Mouse (Mus musculus) left cerebral cortex, adult 2 months (tissue): ENCODE results near the gene Pld1. TPM values are rescaled to one million over a fixed set of nuclear protein-coding genes. Genes with fewer than 3 reads are reported as not detected.

Experiments
- DNase-seq, 2 experiments: peaks; one replicate each; pipeline ENCODE4 v3.0.0; 2021 to 2022; ENCODE audit warnings: low spot score in 2 of 2, mixed read lengths in 1 of 2; ENCODE audit errors: extremely low spot score in 1 of 2
- H3K27ac ChIP-seq: fragments of 200-600 bp; 2 replicates; pipeline ENCODE4 v1.8.1; 2022
- H3K4me3 ChIP-seq: fragments of 200-600 bp; 2 replicates; pipeline ENCODE4 v1.8.1; 2022
- CTCF ChIP-seq: fragments of 200-600 bp; IDR thresholded peaks from 2 replicates; pipeline ENCODE4 v1.8.1; 2022; ENCODE audit warnings: antibody characterized with exemption, mild to moderate bottlenecking, moderate library complexity
- intact Hi-C: fragments of 180-260 bp; cut with DNase I; formaldehyde crosslinking; loops from one replicate; pipeline ENCODE4 v1.15.1; 2025
- total RNA-seq, 2 experiments: library from RNA; stranded (reverse); gene quantifications; 2 replicates each; pipeline ENCODE4 v1.2.3; 2021

Gene Pld1
- total RNA-seq, 2 experiments from 2014 or later, result 7.4 to 7.5 TPM

DNA sequence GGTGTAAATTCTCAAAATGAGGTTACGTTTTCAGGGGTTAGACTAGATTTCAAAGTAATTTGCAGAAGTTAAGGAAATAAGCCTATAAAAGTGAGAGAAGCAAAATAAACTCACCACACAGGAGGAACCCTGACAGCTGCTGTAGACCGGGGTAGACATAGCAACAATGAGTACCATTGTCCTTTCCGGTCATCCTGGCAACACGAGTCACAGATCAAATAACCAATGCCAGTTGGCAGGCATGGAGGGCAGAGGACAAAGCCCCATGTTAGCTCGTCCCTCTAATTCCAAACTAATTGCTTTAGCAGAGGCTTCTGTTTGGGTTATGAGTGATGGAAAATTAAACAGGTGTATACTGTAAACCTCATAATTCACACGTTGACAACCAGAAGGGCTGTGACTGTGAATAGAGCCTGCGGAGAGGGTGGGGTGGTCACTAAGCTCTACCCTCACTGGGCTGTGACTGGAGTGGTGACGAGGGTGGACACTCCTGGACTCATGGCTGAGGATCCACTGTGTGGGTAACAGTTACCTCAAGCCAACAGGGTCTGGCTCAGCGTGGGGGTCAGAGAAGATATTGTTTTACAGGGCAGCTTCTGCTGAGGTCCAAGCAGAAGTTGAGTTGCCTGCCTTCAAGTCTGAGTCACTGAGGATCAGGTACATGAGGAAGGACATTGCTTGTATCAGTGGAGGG is 39.7 kb downstream of the Pld1 start:
- Histone ChIP-seq H3K27ac (no peak overlapping the region), H3K4me3 (no peak overlapping the region)
- no peak for DNase-seq
- intact Hi-C loops, result no loop called here
- no peak for TF ChIP-seq CTCF

DNA sequence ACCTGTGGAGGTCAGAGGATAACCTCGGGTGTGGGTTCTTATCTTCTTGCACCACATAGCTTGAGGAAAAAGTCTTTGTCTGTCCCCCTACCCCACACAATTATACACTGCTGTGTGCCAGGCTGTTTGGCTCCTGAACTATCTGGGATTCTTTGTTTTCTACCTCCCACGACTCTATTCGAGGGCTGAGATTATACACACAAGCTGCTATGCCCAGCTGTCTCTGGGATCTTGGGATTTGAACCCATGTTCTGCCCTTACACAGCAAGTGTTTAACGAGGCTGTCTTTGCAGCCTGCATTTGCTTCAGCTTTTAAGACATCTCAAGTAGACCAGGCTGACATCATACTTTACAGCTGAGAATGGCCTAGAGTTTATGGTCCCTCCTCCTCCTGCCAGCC is 43.1 kb downstream of the Pld1 start:
- Histone ChIP-seq H3K27ac (no peak overlapping the region), H3K4me3 (no peak overlapping the region)
- no peak for TF ChIP-seq CTCF
- intact Hi-C loops, result loop anchor here (5.0 kb wide), 2 partner anchors 519 to 766 kb away; no protein-coding TSS in a partner anchor
- DNase-seq, result no peak

DNA sequence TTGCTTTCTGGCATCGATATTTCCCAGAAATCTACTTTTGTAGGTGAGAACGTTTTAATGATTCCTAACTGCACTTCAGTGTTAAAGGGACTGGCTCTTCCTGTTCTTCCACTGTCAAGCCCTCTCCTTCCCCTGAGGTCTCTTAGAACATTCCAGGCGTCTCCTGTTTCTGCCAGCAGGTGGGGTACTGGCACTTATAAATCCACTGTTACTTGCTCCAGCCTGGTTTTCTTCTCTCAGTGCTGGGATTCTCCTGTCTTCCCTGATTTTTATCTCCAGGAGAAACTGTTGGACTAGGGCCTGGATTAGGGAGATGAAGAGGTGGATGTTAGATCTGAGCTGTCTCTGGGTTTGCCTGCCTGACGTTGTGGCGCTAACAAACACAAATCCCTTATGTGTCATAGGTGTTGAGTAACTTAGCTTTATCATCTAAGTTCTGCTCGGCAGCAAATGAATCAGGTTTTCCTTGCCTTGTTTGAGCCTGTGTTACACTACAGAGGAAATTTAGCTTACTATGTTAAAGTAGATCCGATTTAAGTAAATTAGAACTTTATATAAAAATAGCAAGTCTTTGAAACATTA is 44.0 kb downstream of the Pld1 start:
- DNase-seq, result peak; percentile 72 to 74
- Histone ChIP-seq H3K4me3 (no peak overlapping the region), H3K27ac (no peak overlapping the region)
- peak; percentile 82 for TF ChIP-seq CTCF
- intact Hi-C loops, result loop anchor here (2.0 to 5.0 kb wide), 3 partner anchors 124 to 765 kb away; no protein-coding TSS in a partner anchor

DNA sequence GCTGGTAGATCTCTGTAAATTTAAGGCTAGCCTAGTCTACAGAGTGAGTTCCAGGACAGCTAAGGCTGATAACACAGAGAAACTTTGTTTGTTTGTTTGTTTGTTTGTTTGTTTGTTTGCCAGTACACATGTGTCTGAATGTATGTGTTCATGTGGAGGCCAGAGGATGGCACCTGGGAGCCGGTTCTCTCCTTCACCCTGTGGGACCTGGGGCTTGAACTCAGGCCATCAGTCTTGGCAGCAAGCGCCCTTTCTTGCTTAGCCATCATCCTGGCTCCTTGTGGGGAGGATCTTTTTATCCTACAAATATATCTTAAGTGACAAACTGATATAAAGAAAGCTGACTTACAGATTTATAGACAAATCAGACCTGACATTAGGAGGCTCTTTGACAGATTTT is 44.8 kb downstream of the Pld1 start:
- intact Hi-C loops, result loop anchor here (2.0 to 5.0 kb wide), 3 partner anchors 124 to 764 kb away; no protein-coding TSS in a partner anchor
- Histone ChIP-seq H3K4me3 (no peak overlapping the region), H3K27ac (no peak overlapping the region)
- TF ChIP-seq CTCF, result no peak
- no peak for DNase-seq

DNA sequence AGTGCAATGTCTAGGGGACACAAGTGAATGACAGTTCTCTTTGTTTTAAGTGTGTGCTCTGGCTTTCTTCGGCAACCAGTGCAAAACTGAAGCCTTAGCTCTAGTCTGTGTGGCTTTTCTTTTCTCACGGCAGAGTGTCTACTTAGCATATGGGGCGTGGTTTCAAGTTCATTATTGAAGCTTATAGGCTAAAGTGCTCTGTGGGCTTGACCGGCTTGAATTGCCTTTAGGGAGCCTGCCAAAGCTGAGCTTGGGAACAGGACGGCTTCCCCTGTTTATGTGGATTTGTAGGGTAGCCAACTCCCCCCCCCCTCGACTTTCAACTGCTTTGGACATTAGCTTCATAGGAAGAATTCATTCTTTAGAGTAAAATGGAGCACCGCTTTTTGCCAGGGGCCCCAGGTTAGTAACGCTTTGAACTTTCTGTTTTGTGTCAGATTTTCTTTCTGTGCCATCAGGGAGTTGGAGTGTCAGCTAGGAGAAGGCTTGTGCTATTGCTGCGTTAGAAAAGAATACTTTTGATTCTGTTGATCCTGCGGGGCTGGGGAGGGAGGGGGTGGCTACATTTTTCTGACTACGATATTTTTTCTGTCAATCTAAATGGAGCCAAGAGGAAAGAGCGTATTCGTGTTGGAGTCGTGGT is 45.6 kb downstream of the Pld1 start:
- TF ChIP-seq CTCF, result no peak
- peak overlapping the region; percentile 22 for H3K4me3 ChIP-seq
- intact Hi-C loops, result loop anchor here (1.0 to 5.0 kb wide), 4 partner anchors 55 to 763 kb away; no protein-coding TSS in a partner anchor
- DNase-seq, result peak in 1 of 2 experiments; percentile 28
- peak overlapping the region; percentile 22 for H3K27ac ChIP-seq

DNA sequence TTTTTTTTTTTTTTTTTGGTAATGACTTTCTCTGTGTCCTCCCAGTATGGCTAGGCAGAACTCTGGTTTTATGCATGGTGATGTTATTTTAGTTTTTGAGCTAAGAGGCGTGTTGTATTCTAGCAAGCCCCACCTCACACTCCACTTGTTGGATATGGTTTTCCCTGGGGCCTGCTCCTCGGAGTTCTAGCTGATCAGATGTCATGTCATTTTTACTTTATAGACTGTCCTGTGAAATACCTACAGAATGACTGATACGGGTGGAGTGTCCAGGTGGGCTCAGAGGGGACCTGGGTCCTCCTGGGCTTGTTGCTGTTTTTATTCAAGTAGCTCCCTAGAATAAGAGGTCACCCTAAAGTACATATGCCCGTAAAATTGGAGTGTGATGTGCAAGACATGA is 46.1 kb downstream of the Pld1 start:
- H3K27ac ChIP-seq, result peak overlapping the region; percentile 22; the same call in 1 of the 2 replicates
- peak overlapping the region; percentile 22 for H3K4me3 ChIP-seq
- intact Hi-C loops, result loop anchor here (1.0 to 5.0 kb wide), 3 partner anchors 55 to 763 kb away; no protein-coding TSS in a partner anchor
- DNase-seq, result no peak
- TF ChIP-seq CTCF, result no peak

DNA sequence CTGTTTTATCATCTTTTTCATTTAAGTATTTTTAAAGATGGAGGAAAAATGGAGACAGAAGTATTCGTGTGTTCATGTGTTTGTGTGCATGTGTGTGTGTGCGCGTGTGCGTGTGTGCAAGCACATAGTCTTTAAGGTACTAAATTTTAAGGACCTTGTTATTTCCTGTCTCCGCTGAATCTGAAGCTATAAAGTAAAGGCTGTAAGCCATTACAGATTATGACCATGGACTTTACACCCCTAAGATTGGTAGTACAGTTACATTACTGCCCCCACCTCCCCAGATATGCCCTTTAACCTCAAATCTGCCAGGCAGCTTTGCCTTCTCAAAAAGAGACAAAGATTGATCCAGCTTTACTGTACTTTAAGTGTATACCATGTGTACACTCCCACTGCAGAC is 46.8 kb downstream of the Pld1 start:
- no peak for DNase-seq
- intact Hi-C loops, result no loop called here
- Histone ChIP-seq H3K4me3 (peak overlapping the region; percentile 22; the same call in 1 of the 2 replicates), H3K27ac (no peak overlapping the region)
- TF ChIP-seq CTCF, result no peak

DNA sequence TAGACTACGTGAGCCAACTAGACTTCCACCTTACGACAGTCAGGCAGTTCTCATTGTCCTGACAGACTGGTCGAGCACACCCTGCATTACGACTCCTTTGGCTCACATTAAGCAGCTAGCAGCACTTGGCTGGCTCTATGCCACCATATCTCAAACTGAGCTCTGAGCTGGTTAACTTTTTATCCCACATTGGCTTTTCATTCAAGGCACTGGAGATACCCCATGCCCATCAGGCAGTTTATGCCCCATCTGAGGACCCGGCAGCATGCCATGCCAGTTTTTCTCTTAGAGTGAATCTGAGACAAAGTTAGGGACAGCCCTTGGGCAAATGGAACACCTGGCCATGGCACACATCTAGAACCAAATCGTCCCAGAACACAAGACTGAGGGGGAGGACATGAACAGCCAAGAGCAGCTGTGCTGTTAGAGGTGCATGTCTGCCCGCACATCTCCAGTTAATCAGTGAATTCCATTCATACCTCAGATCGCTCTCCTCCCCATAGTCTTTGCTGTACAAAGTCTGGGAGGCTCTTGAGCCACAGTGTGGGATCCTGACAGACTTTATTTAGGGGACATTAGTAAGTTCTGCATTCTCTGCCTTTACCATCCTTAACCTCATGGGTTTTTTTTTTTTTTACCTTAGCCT is 49.5 kb downstream of the Pld1 start:
- TF ChIP-seq CTCF, result no peak
- no peak for DNase-seq
- H3K4me3 ChIP-seq, result no peak overlapping the region
- intact Hi-C loops, result no loop called here
- no peak overlapping the region for H3K27ac ChIP-seq

DNA sequence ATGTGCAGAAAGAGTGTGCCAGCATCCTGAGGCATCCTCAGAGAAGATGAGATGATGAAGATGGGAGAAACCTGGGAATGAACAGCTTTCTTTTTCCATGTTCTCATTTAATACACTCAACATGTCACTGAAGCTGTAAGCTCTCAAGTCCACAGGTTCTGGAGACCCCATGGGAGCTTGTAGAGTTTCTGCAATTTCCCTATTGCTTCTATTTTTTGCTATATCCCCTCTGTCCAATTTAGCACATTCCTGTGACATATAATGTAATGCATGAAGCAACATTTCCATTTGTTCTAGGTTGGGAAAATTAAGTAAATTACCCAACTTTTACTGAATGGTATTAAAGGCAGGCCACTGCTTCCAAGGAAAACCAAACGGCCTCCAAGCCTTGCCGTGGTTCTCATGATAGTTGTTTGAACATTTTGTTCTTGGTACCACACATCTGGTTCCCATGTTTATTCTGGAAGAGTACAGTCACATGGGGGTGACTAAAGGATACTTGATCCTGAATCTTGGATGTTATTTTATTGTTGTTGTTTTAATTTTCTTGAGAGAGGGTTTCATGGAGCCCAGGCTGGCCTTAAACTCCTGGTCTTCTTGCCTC is 52.7 kb downstream of the Pld1 start:
- TF ChIP-seq CTCF, result no peak
- Histone ChIP-seq H3K27ac (no peak overlapping the region), H3K4me3 (no peak overlapping the region)
- intact Hi-C loops, result no loop called here
- DNase-seq, result no peak

DNA sequence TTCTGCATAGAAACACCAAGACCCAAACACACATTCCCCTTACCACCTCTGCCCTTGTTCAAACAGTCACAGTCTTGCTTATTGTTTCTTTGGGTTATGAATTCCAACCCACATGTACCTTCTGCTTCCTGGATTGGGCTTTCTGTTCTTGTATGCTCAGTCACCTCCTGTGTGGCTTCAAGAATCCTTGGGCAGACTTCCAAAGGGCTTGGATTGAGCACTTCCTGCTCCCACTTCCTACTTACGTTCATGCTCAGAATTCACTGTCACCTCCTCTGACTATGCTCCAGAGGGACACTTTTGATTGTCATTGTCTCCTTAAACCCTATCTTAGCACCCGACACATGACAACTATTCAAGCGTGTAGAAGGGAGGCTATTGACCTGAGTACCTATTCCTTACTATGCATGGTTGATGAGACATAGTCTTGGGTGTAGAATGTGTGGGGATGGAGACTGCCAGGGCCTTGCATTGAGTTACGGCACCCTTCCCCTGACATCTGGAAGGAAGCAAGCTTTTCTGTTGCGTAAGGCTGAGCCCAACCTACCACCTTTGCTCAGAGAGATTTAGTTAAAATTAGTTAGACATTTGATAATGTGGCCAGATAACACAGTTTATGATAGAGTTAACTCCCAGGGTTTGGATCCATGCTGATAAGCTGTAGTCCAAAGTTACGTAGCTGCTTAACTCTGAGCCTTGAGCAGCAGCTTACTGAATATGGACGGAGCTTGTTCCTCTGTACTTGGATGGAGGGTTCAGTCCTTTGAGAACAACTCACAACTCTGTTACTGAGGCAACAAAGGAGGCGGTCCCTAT is 55.9 kb downstream of the Pld1 start:
- no peak for TF ChIP-seq CTCF
- no peak overlapping the region for H3K27ac ChIP-seq
- no peak overlapping the region for H3K4me3 ChIP-seq
- intact Hi-C loops, result no loop called here
- DNase-seq, result no peak

DNA sequence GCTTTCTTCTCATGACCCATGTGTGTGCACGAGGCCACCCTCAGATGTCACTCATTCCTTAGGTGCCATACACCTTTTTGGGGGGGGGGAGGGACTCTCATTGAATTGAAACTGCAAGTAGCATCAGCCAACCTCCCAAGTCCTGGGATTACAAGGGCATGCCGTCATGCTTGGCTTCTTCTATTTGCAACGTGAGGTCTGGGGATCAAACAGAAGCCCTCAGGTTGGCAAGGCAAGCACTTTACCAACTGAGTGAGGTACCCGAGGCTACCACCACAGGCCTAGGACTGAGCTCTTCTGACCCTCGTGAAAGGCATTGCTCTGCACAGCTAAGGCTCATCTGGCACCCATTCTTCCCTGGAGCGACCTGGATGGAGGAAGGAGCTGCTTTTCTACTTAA is 65.8 kb downstream of the Pld1 start:
- Histone ChIP-seq H3K27ac (no peak overlapping the region), H3K4me3 (no peak overlapping the region)
- intact Hi-C loops, result no loop called here
- TF ChIP-seq CTCF, result no peak
- DNase-seq, result no peak
